Mouse (Mus musculus) lung, postnatal 10 days (tissue): ENCODE data around the gene Dusp22.

Experiments used
- DNase-seq: peaks from one replicate; pipeline ENCODE4 v3.0.0; 2021

Gene Dusp22

GRCm38 (mm10) chr13:30673878-30674277 lies 14.1 kb downstream of the Dusp22 start:
- DNase-seq, result no peak

GRCm38 (mm10) chr13:30678822-30679221 lies 19.0 kb downstream of the Dusp22 start:
- no peak for DNase-seq

- DNase-seq, result no peak
These were observed 22.1 kb downstream of the Dusp22 start for GRCm38 (mm10) chr13:30681866-30682265.

GRCm38 (mm10) chr13:30682328-30682727 lies 22.5 kb downstream of the Dusp22 start:
- DNase-seq, result no peak

GRCm38 (mm10) chr13:30684614-30685122 lies 24.9 kb downstream of the Dusp22 start:
- no peak for DNase-seq

- no peak for DNase-seq
These were observed 26.2 kb downstream of the Dusp22 start for GRCm38 (mm10) chr13:30685957-30686356.

- no peak for DNase-seq
These were observed 28.3 kb downstream of the Dusp22 start for GRCm38 (mm10) chr13:30688035-30688616.

GRCm38 (mm10) chr13:30689475-30689874 lies 29.7 kb downstream of the Dusp22 start:
- no peak for DNase-seq

- DNase-seq, result no peak
These were observed 31.9 kb downstream of the Dusp22 start for GRCm38 (mm10) chr13:30691441-30692292.

GRCm38 (mm10) chr13:30692644-30693385 lies 33.0 kb downstream of the Dusp22 start:
- DNase-seq, result no peak

- DNase-seq, result no peak
These were observed 35.4 kb downstream of the Dusp22 start for GRCm38 (mm10) chr13:30695232-30695631.

- DNase-seq, result no peak
These were observed 36.1 kb downstream of the Dusp22 start for GRCm38 (mm10) chr13:30695890-30696289.

GRCm38 (mm10) chr13:30697880-30698279 lies 38.1 kb downstream of the Dusp22 start:
- no peak for DNase-seq

- no peak for DNase-seq
These were observed 42.9 kb downstream of the Dusp22 start for GRCm38 (mm10) chr13:30702695-30703094.

GRCm38 (mm10) chr13:30704246-30705095 lies 44.7 kb downstream of the Dusp22 start:
- no peak for DNase-seq

- DNase-seq, result no peak
These were observed 51.3 kb downstream of the Dusp22 start for GRCm38 (mm10) chr13:30711066-30711465.

- DNase-seq, result no peak
These were observed 51.9 kb downstream of the Dusp22 start for GRCm38 (mm10) chr13:30711711-30712110.

- no peak for DNase-seq
These were observed 52.5 kb downstream of the Dusp22 start for GRCm38 (mm10) chr13:30712280-30712679.

GRCm38 (mm10) chr13:30713621-30714020 lies 53.8 kb downstream of the Dusp22 start:
- DNase-seq, result no peak

GRCm38 (mm10) chr13:30714552-30714951 lies 54.8 kb downstream of the Dusp22 start:
- no peak for DNase-seq

GRCm38 (mm10) chr13:30715060-30715459 lies 55.3 kb downstream of the Dusp22 start:
- DNase-seq, result no peak

- DNase-seq, result no peak
These were observed 55.8 kb downstream of the Dusp22 start for GRCm38 (mm10) chr13:30715573-30715972.
